Mouse (Mus musculus) neural tube, embryonic 14.5 days (tissue): ENCODE results near the gene Prrx2. TPM values are rescaled to one million over a fixed set of nuclear protein-coding genes. Genes with fewer than 3 reads are reported as not detected.

Experiments used
- ATAC-seq: fragments of 200-750 bp; cut with Nextera tagmentation; 2 replicates; pipeline ENCODE4 v1.8.0; 2017; ENCODE audit warnings: low read depth, mild to moderate bottlenecking, moderate TSS enrichment, moderate library complexity
- H3K27ac ChIP-seq: fragments of 300-500 bp; sonication (generic); 2 replicates; pipeline ENCODE4 v1.5.1; 2014; ENCODE audit warnings: low read depth, mild to moderate bottlenecking, control low read depth, low read length, moderate library complexity, mixed read lengths
- H3K27me3 ChIP-seq: fragments of 300-500 bp; sonication (generic); 2 replicates; pipeline ENCODE4 v1.6.1; 2014; ENCODE audit warnings: low read length; ENCODE audit not compliant: control insufficient read depth, insufficient read depth
- H3K36me3 ChIP-seq: fragments of 300-500 bp; sonication (generic); 2 replicates; pipeline ENCODE4 v1.6.1; 2014; ENCODE audit warnings: low read length, mixed read lengths; ENCODE audit not compliant: control insufficient read depth, insufficient read depth
- H3K4me1 ChIP-seq: fragments of 300-500 bp; sonication (generic); 2 replicates; pipeline ENCODE4 v1.6.1; 2014; ENCODE audit warnings: low read length; ENCODE audit not compliant: control insufficient read depth, insufficient read depth
- H3K4me2 ChIP-seq: fragments of 300-500 bp; sonication (generic); 2 replicates; pipeline ENCODE4 v1.6.1; 2014; ENCODE audit warnings: mild to moderate bottlenecking, low read depth, low read length, control low read depth
- H3K4me3 ChIP-seq: fragments of 300-500 bp; sonication (generic); 2 replicates; pipeline ENCODE4 v1.5.1; 2014; ENCODE audit warnings: low read depth, low read length, control low read depth, mixed read lengths
- H3K9ac ChIP-seq: fragments of 300-500 bp; sonication (generic); replicated peaks from 2 replicates; pipeline ENCODE4 v1.6.1; 2014; ENCODE audit warnings: low read depth, mild to moderate bottlenecking, control low read depth, low read length, mixed read lengths
- H3K9me3 ChIP-seq: fragments of 300-500 bp; sonication (generic); 2 replicates; pipeline ENCODE4 v1.6.1; 2016; ENCODE audit warnings: low read length; ENCODE audit not compliant: control insufficient read depth
- WGBS: fragments of 180-500 bp; shearing (Covaris S2); extraction: QIAGEN DNeasy Blood & Tissue Kit; methylation state at CpG from one replicate; pipeline ENCODE4 v1.1.7; 2014; 5-methylcytosine and 5-hydroxymethylcytosine counted together
- polyA plus RNA-seq: library from polyadenylated mRNA; unstranded; fragments of >200 nt; fragmentation: Nextera tagmentation; extraction: Ambion mirVana; gene quantifications from 2 replicates; pipeline ENCODE4 v1.2.1, GENCODE M21; 2014

The Prrx2 gene
- polyA plus RNA-seq, 1 experiment from 2014 or later = 0.70 TPM

DNA sequence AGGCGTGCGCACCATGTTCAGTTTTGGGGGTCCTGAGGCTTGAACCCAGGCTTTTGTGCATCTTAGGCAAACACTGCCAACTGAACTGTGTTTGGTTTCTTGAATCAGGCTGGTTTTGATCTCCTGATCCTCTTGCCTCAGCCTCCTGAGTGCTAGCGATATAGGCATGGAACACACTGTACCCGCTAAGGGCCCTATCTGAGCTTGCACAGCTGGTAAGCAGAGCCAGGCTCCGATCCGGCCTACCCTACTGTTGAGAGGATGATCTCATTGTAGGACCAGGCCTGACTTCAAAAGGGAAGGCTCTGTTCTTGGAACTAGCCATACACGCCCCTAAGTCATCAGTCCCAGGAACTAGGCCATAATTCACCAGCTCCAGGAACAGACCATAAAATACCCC is 24.2 kb upstream of the Prrx2 start:
- Histone ChIP-seq H3K4me2 (no peak overlapping the region; the same call in 1 of the 2 replicates), H3K36me3 (peaks cover 7% of the 10 kb centered on the region), H3K27ac (no peak overlapping the region), H3K4me3 (no peak overlapping the region), H3K27me3 (no peaks in the 10 kb centered on the region), H3K9me3 (no peaks in the 10 kb centered on the region), H3K9ac (0 out of 2 replicates have a peak overlapping the region, but pooled peaks have one; percentile 16), H3K4me1 (peaks cover 18% of the 10 kb centered on the region)
- ATAC-seq = no peak
- 72% methylated on average over 7 of the region's 7 CpGs for WGBS

DNA sequence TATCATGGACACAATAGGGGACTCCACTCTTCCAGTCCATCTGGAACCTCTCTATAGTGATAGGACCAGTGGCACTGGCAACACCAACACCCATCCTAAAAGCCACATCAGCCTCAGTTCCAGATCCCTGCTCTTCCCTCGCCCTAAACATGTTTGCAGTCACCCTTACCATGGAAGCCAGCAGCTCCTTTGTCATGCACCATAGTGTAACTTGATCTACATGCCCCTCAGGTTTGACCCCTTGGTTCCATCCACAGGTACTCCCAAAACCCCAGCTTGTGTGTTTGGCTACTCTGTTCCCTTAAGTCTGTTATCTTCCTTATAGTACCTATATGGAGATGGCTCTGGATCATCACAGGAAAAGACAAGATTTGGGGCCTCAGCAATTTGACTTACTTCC is 18.4 kb upstream of the Prrx2 start:
- H3K9ac ChIP-seq = no peak overlapping the region
- H3K27ac ChIP-seq = no peak overlapping the region
- WGBS = 89% methylated on average over 1 of the region's 1 CpGs
- no peaks in the 10 kb centered on the region for H3K9me3 ChIP-seq
- H3K4me1 ChIP-seq = 0 out of 2 replicates have a peak, but pooled peaks cover under 1% of the 10 kb centered on the region
- no peak for ATAC-seq
- H3K27me3 ChIP-seq = no peaks in the 10 kb centered on the region
- H3K36me3 ChIP-seq = peaks cover 28% of the 10 kb centered on the region
- no peak overlapping the region for H3K4me2 ChIP-seq
- no peak overlapping the region for H3K4me3 ChIP-seq

DNA sequence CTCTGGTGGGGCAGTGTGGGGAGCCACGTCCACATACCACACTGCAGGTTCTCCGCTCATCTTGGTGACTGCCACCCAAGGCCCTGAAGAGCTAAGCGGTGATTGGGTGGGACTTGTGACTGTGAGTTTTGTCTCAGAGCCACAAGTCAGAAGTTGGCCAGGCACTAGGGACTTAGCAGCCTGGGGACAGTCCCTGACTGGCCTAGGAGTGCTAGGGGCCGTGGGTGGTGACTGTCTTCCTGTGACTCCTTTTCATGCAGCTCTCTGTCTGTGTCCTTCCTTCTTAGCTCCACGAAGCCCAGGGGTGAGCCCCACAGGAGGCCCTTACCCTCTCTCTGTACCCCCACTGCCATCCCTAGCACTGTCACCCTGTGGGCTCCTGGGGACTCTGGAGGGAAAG is 14.9 kb upstream of the Prrx2 start:
- ATAC-seq = no peak
- no peaks in the 10 kb centered on the region for H3K4me1 ChIP-seq
- H3K4me3 ChIP-seq = no peak overlapping the region
- no peaks in the 10 kb centered on the region for H3K9me3 ChIP-seq
- no peak overlapping the region for H3K9ac ChIP-seq
- no peaks in the 10 kb centered on the region for H3K27me3 ChIP-seq
- no peak overlapping the region for H3K4me2 ChIP-seq
- H3K36me3 ChIP-seq = peaks cover 48% of the 10 kb centered on the region
- WGBS = 94% methylated on average over 5 of the region's 5 CpGs
- H3K27ac ChIP-seq = no peak overlapping the region

DNA sequence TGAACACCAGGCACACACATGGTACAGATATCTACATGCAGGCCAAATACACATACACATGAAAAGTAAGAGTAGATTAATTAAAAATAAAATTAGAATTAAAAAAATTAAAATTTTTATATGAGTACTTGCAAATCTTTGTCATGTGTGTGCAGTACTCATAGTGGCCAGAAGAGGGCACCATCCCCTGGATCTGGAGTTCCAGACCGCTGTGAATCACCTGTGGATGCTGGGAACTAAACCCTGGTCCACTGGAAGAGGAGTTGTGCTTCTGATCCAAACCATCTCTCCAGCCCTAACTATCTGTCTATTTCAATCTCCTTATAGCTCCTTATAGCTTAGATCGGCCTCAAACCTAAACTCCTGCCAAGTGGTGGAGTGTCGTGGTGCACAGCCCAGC is 13.7 kb upstream of the Prrx2 start:
- Histone ChIP-seq H3K9me3 (no peaks in the 10 kb centered on the region), H3K4me1 (no peaks in the 10 kb centered on the region), H3K4me3 (no peak overlapping the region), H3K4me2 (no peak overlapping the region), H3K9ac (no peak overlapping the region), H3K36me3 (peaks cover 51% of the 10 kb centered on the region), H3K27me3 (no peaks in the 10 kb centered on the region), H3K27ac (no peak overlapping the region)
- no peak for ATAC-seq
- 97% methylated on average over 3 of the region's 3 CpGs for WGBS

DNA sequence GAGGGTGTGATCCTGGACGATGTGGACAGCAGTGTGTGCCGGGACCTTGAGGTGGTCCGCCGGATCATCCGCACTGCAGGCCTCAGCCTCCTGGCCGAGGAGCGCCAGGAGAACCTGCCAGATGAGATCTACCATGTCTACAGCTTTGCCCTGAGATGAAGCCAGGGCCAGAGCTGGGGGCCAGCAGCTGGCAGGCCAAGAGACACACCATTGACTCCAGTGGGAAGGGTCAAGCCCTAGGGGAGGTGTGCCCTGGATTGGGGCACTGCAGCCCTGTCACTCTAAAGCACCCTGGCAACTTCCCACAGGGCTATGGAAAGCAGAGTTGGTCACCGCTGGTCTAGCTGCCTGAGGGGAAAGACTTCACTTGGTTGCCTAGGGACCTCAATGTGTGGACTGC is 12.3 kb upstream of the Prrx2 start:
- 0 out of 2 replicates have a peak overlapping the region, but pooled peaks have one; percentile 34 for H3K27ac ChIP-seq
- peaks cover under 1% of the 10 kb centered on the region; the same call in 1 of the 2 replicates for H3K27me3 ChIP-seq
- H3K36me3 ChIP-seq = peaks cover 45% of the 10 kb centered on the region
- H3K4me1 ChIP-seq = peaks cover 11% of the 10 kb centered on the region
- ATAC-seq = no peak
- H3K4me3 ChIP-seq = no peak overlapping the region
- H3K9me3 ChIP-seq = no peaks in the 10 kb centered on the region
- 90% methylated on average over 8 of the region's 8 CpGs for whole genome bisulfite sequencing
- no peak overlapping the region for H3K4me2 ChIP-seq
- no peak overlapping the region for H3K9ac ChIP-seq

DNA sequence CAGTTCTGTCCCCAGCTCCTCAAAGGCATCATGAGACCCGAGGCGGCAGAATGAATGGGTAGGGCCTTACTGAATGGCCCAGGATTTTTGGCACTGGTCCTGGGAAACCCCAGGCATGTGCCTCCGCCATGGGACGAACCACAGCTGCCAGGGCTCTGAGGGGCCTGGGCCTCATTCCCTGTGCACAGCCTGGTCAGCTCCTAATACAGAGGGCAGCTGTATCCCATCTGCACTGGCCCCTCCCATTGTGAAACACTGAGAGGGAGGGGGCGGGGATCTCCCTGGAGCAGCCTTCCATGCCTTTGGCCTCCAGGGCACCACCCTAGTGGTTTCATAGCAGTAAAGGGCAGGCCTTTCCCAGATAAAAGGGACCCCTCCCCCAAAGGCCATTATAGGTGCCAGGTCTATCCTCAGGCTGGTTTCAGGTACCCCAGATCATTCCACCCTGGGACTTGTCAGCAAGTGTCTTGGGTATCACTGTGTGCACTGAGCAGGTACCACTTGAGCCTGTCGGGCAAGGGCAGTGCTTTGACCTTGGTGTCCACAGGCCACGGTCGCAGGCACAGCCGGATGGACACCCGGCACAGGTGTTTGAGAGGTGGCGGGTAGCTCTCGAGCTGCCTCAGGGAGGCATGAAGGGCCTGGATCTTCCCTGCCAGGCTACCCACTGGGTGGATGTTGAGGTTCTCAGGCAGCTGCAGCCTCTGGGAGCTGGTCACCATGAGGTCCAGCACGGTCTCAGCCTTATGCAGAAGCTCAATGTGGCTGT is 11.2 kb upstream of the Prrx2 start:
- Histone ChIP-seq H3K27me3 (peaks cover 2% of the 10 kb centered on the region; the same call in 1 of the 2 replicates), H3K4me1 (peaks cover 11% of the 10 kb centered on the region), H3K4me3 (no peak overlapping the region), H3K9me3 (no peaks in the 10 kb centered on the region), H3K36me3 (peaks cover 45% of the 10 kb centered on the region), H3K4me2 (no peak overlapping the region), H3K27ac (no peak overlapping the region), H3K9ac (no peak overlapping the region)
- 71% methylated on average over 13 of the region's 13 CpGs for WGBS
- peak; percentile 57; the same call in 1 of the 2 replicates for ATAC-seq

DNA sequence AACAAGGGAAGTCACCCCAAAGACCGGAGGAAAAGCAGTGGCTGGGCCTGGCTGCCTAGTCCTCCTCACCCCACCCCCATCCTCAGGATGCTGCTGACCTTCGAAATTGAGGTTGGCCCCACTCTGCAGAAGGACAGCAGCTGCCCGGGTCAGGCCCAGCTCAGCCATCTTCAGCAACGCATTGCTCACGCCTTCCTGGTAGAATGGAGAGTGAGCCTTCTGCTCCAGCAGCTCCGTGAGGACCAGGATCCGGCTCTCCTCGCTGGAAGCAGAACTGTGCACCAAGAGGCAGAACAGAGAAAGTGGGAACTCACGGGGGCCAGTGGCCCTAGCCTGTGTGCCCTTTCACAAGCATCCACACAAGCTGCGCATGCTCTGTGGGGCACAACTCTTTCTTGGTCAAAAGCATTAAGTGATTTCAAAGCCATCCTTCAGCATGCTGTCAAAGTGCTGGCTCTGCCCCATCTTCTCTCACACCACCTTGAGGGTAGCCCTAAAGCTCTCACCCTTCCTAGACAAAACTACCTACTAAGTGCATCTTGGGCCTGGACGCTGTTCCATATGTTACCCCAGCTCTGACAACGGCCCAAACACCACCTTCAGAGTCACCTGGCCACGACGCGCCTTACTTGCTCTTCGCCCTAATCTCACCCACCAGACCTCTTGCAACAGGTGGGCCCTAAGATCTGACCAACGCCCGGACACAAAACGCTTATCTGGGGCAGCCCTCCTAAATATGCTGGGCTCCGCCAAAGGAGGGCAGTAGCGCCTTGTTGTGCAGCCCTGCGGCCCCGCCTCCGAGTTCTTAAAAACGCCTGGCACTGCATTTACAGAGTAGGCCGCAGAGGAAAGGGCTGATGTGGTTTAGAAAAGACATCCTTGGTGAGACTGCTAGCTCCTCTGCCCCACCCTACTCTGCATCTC is 7.7 kb upstream of the Prrx2 start:
- Histone ChIP-seq H3K27ac (peak overlapping the region; percentile 57), H3K9me3 (no peaks in the 10 kb centered on the region), H3K4me1 (peaks cover 11% of the 10 kb centered on the region), H3K36me3 (peaks cover 32% of the 10 kb centered on the region), H3K9ac (peak overlapping the region; percentile 88), H3K4me2 (peak overlapping the region; percentile 97), H3K27me3 (peaks cover 2% of the 10 kb centered on the region; the same call in 1 of the 2 replicates), H3K4me3 (peak overlapping the region; percentile 96)
- 38% methylated on average over 26 of the region's 26 CpGs for WGBS
- ATAC-seq = peak; percentile 3; the same call in 1 of the 2 replicates

DNA sequence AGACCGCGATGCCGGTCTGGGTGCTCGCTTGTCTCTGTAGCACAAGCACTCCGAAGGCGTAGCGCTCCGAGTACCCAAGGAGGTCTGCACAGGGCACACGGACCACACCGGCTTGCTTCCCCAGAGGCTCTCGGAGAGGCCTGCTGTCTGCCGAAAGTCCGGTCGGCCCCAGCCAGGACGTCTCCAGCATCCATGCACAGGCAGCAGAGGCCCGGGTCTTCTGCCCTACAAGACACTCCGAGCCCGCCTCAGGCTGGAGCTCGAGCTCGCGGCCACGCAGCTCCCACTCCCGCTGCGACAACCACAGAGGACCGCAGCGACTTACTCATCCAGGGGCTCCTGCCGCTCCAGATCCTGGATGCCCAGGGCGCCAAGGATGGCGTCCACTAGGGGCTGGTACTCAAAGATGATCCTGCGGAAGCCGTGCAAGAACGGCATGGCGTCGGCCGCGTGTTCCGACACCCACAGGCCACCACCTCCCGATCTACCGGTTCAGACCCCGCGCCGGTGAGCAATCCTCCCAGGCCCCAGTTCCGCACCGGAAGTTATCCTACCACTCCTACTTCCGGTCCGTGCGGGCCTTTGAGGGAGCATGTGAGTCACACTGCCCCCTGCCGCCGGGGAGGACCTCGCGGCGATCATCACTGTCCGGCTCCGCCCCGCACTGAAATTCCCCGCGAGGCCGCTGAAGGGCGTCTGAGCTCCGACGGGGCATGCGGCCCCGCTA is 6.9 kb upstream of the Prrx2 start:
- peaks cover 11% of the 10 kb centered on the region for H3K4me1 ChIP-seq
- WGBS = under 1% methylated on average over 63 of the region's 63 CpGs
- peaks cover 24% of the 10 kb centered on the region for H3K36me3 ChIP-seq
- peak; percentile 93 for ATAC-seq
- H3K9me3 ChIP-seq = no peaks in the 10 kb centered on the region
- peak overlapping the region; percentile 88 for H3K9ac ChIP-seq
- peak overlapping the region; percentile 97 for H3K4me2 ChIP-seq
- peaks cover 2% of the 10 kb centered on the region; the same call in 1 of the 2 replicates for H3K27me3 ChIP-seq
- peak overlapping the region; percentile 57 for H3K27ac ChIP-seq
- peak overlapping the region; percentile 96 for H3K4me3 ChIP-seq
